Mouse (Mus musculus) granulocyte monocyte progenitor cell, adult 5-6 weeks (primary cell): ENCODE data around the gene B430305J03Rik. TPM values are rescaled to one million over a fixed set of nuclear protein-coding genes. Genes with fewer than 3 reads are reported as not detected.

Experiments
- ATAC-seq: replicated peaks from 2 replicates; pipeline ENCODE4 v1.8.0; 2016; ENCODE audit warnings: mild to moderate bottlenecking, moderate TSS enrichment, inconsistent platforms; ENCODE audit not compliant: poor library complexity, severe bottlenecking
- total RNA-seq, 2 experiments: library from RNA; stranded (forward) in 1 of 2; stranded (reverse) in 1 of 2; fragments of 200-712, 200-1000 nt in 1 of 2; fragments of >200 nt in 1 of 2; fragmentation: Nextera tagmentation in 1 of 2; gene quantifications; 2 replicates each; pipeline ENCODE4 v1.2.3; 2014 to 2017

The B430305J03Rik gene
- 0.06 TPM in 1 of 2 replicates, not detected in the other for total RNA-seq (2014; fragmentation: Nextera tagmentation)
- total RNA-seq (2017): 0.15 and 0.34 TPM in 2 replicates

DNA sequence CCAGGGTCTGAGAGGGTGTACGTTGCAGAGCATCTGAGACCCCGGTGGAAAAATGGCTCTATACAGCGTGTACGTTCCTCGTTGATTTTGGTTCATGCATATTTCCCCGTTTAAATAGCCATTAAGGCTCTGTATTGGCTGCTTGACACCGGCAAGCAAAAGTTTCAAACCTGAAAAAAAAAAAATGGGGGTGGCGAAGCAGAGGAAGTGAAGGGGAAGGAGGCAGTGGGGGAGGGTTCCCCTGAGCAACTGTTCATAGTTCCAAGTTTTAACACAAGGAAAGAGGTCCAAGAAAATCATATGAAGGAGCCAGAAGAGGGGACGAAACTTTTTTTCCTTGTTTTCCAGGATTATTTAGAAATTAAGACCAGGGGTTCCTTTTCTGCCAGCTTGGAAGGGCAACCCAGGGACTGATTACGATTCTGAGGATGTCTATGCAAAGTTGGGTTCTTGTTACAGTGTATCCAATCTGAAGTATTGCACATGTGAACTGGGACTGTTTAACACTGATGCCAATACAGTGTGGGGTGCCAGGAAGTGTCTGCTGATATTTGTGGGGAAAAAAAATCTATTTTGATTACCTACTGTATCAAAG, at the start of gene B430305J03Rik:
TSS of gene B430305J03Rik (minus strand) at position 173 of the 595 bp plus-strand sequence.
- ATAC-seq: peak; percentile 8; the same call in 1 of the 2 replicates

DNA sequence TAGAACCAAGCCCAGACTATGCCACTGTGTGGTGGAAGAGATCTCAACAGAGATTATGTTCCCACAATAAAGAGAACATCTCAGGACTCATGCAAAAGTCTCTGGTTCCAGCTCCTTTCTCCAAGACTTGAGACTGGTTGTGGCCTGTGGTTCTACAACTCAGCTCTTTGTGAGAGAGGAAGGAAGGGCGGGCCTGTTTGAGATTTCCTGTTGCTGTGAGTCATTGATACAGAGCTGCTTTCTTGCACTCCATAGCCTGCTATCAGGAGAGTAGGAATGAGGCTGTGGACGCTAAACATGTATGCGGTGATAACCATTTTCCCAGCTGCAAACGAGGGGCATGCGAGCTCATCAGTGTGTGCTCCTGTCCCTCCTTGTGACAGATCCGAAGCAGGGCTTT, 43.9 kb upstream of the B430305J03Rik start:
- peak; percentile 88 for ATAC-seq

DNA sequence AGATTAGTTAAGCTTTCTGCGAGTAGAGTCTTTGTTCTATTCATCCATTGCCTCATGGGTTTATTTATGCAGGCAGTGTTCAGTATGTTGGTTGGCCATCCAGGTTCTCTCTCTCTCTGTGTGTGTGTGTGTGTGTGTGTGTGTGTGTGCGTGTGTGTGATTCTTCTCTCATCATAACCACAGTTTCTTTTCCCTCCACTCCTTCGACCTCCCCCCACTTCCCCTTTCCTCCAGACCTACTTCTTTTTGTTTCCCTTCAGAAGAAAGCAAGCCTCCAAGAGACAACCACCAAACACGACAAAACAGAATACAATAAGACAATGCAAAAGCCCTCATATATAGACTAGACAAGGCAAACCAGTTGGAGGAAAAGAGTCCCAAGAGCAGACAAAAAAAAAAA, 41.2 kb upstream of the B430305J03Rik start:
- peak; percentile 79 for ATAC-seq

- ATAC-seq: no peak
Measured at GRCm38 (mm10) chr3:61400823-61401387, 35.2 kb upstream of the B430305J03Rik start.

DNA sequence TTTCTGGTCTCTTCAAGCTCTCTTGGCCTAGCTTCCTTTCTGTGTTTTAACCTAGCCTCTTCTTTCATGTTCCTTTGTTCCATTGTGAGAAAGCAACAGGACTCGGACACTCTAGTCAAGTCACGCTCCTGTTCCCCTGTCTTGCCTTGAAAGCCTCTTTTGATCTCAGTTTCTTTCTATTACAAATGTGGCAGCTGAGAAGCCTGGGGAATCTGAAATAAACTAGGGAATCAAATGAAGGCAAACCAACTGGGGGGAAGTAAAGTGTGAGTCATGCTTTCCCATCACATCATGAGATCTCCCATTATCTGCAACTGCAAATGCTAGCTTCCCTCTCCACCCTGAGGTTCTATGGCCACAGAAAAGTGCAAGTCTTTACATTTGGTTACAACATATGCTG, 31.0 kb upstream of the B430305J03Rik start:
- ATAC-seq: peak; percentile 87

- no peak for ATAC-seq
Measured at GRCm38 (mm10) chr3:61395382-61395781, 29.6 kb upstream of the B430305J03Rik start.

- 0 out of 2 replicates have a peak, but pooled peaks have one; percentile 25 for ATAC-seq
Measured at GRCm38 (mm10) chr3:61393520-61393919, 27.8 kb upstream of the B430305J03Rik start.

GRCm38 (mm10) chr3:61392881-61393280, 27.1 kb upstream of the B430305J03Rik start:
- peak; percentile 67 for ATAC-seq

GRCm38 (mm10) chr3:61391564-61391963, 25.8 kb upstream of the B430305J03Rik start:
- no peak for ATAC-seq

DNA sequence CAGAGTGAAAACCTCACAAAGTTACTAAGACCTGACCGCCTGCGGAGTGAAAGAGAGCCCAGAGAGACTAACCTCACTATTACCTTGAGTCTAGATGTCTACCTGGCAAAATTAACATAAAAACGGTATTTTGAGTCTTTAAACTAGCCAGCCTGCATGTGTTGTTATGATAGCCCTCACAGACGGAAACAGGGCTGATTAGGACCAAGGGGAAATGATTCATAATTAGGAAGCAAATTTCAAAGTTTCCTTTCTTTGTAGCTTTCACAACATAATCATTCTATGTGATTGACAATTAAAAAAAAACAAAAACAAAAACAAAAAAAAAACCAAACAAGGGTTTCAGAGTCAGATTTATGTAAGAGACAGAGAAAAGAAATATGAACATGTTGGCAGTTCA, 20.6 kb upstream of the B430305J03Rik start:
- ATAC-seq: no peak

DNA sequence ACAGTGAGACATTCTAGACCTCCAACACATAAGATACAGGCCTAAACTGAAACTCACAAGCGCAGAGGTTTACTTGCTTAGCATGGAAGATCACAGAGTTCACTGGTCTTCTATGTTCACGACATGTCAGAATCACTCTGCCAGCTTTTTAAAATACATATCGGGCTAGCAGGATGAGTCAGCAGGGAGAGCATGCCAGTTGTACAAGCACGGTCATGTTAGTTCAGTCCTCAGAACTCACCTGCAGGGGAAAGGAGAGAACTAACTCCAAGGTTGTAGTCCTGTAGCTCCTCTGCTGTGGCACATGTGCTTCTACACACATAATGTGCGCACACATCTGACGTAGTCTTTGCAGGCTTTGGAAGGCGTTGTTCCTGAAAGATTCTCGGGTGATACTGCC, 10.2 kb upstream of the B430305J03Rik start:
- ATAC-seq: no peak

DNA sequence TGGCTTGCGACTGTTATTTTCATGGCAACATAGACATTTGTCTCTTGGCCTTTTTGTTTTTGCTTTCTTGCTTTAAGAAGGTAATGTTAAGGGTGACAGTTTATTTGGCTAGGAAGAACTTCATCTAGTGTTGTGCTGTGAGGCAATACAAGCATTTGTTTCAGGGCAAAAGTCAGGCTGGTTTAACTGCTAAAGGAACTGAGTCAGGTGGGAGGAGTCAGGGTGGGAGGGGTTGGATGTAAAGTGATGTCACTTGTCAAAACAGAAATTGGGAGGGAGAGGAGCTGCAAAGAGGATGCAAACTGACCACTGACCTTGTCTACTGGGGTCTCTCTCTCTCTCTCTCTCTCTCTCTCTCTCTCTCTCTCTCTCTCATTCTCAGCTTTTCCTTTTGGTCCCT, 2.7 kb upstream of the B430305J03Rik start:
- no peak for ATAC-seq

DNA sequence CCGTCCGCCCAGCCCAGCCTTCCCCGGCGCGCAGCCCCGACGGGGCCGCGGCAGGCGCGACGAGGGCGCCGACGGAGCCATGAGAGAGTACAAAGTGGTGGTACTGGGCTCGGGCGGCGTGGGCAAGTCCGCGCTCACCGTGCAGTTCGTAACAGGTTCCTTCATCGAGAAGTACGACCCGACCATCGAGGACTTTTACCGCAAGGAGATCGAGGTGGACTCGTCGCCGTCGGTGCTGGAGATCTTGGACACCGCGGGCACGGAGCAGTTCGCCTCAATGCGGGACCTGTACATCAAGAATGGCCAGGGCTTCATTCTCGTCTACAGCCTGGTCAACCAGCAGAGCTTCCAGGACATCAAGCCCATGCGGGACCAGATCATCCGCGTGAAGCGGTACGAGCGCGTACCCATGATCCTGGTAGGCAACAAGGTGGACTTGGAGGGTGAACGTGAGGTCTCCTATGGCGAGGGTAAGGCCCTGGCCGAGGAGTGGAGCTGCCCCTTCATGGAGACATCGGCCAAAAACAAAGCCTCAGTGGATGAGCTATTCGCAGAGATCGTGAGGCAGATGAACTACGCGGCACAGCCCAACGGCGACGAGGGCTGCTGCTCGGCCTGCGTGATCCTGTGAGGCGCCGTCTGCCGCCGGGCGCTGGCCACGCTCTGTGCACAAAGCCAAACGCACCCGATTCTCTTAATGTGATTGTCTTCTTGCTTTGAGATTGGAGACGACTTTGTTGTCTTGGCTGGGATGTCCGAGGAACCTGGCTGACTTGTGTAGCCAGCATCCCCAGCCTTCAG, 573 bp downstream of the B430305J03Rik start:
- no peak for ATAC-seq

- no peak for ATAC-seq
Measured at GRCm38 (mm10) chr3:61364661-61364977, 1.1 kb downstream of the B430305J03Rik start.

GRCm38 (mm10) chr3:61363989-61364660, 1.6 kb downstream of the B430305J03Rik start:
- peak; percentile 64 for ATAC-seq

GRCm38 (mm10) chr3:61363161-61363988, 2.4 kb downstream of the B430305J03Rik start:
- peak; percentile 67 for ATAC-seq

DNA sequence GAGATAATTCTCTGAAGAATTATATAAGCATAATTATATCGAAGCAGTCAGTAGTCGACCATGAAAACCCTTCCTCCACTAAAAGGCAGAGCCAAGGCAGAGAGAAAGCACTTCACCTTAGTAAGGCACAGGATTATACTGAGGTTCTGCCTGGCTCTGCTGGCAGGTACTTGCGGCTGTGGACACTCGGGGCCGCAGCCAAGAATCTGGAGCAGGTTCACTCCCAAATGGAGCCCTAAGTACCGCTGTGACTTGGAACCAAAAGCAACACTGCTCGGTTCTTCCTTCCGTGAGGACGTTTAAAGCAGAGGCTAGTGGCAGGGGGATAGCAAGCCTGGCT, 3.0 kb downstream of the B430305J03Rik start:
- ATAC-seq: 0 out of 2 replicates have a peak, but pooled peaks have one; percentile 0

GRCm38 (mm10) chr3:61361338-61361737, 4.4 kb downstream of the B430305J03Rik start, which contains the start of gene Rap2b:
Rap2b (plus strand) TSS chr3:61361638.
- no peak for ATAC-seq

DNA sequence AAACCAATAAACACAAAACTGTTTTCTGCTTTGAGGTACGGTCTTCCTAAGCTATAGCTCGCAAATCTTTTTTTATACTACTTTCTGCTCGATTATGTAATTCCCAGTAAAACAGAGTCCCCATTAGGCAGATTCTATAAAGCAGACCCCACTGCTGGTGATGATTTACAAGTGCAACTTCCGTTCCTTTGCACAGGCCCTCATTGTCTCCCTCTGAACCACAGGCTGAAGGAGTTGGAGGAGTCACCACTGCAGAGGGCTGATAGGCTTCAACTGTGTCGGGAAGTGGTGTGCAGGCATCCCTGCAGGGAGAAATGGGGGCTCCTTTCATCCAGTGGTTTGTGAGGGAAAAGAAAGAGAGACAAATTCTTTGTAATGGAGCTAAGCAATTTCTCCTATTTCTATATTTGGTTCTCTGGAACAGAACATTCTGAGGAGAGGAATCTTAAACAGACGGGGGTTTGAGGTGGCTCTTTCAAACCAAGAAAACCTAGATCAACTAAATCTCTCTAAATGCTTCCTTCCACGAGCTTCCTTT, 6.9 kb downstream of the B430305J03Rik start:
- peak; percentile 23 for ATAC-seq

DNA sequence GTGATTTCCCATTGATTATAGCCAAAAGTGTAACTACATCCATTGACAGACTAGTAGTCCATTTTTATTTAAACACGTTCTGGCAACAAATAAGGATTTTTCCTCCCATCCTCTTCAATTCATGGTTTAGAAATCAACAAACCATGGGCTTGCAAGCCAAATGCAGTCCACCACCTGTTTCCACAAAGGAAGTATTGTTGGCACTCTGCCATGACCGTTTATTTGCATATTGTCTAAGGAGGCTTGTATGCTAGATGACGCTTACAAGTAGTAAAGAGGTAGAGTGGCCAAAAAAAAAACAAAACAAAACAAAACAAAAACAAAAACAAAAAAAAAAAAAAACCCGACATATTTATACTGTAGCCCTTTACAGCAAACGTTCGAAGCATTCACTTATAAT, 7.6 kb downstream of the B430305J03Rik start:
- ATAC-seq: peak; percentile 58
